Comparison of ENCODE assay signal across 14 mouse cellular contexts in the genomic region with DNA sequence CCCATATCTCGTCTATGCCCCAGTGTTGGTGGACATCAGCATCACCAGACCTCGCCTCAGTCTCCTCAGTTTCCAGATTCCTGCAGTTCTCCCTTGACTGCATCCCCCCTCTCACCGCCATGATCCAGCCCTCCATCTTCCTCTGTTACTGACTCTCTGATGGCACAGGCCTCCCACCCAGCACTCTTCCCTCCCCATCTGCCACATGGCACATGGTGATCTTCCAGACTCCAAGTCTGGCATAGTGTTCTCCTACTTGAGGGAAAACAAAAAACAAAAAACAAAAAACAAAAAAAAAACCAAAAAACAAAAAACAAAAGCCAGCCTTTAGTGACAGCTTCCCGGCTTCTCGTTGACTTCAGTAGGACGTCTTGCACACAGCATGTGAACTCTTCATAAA.
DNase-seq lines count a peak whose midpoint lies in the region; TF ChIP-seq lines count a peak whose summit lies in the region.
"Had no signal": no experiment of that assay in that cellular context is flagged by ENCODE, and none has a peak within 500 bp of the region (broad histone marks: within the 10 kb centered on the region; RNA-seq: fewer than 3 reads in every experiment).

No protein-coding gene starts in this region.

- DNase-seq in cerebellum, postnatal 10 days = peak; percentile 34 to 61
- DNase-seq in cerebellum, postnatal 4 days (ENCODE audit: low spot score in 2 of 2) = no peak
- peak in 1 of 2 experiments; percentile 42 for DNase-seq in layer of hippocampus, adult 2 months (ENCODE audit: low spot score in 2 of 2)
- no peak for DNase-seq in layer of hippocampus, postnatal 25 days (ENCODE audit: extremely low spot score in 1 of 2, low spot score in 1 of 2)
- DNase-seq: adrenal gland, adult 2 months; adrenal gland, adult 8-10 months; adrenal gland, postnatal 10 days; adrenal gland, postnatal 14 days; adrenal gland, postnatal 25 days; adrenal gland, postnatal 36 days; B cell, adult 2 months; cerebellum, adult 11 months; cerebellum, adult 11-12 months; cerebellum, adult 18-20 months had no signal

- H3K4me3 ChIP-seq in layer of hippocampus, adult 2 months = no peak overlapping the region

- no peak for TF ChIP-seq CTCF in layer of hippocampus, adult 2 months (conservative IDR thresholded peaks at IDR 0.05)

- peak overlapping the region; percentile 61; the same call in 1 of the 2 replicates for H3K27ac ChIP-seq in layer of hippocampus, adult 2 months

Comparison
In these comparisons a context has a peak if more than half of its experiments do, and no peak if none do; other contexts are left out.
1. DNase-seq: peak in cerebellum, postnatal 10 days (2 of 2); none in cerebellum, postnatal 4 days (0 of 2) and layer of hippocampus, postnatal 25 days (0 of 2).